Mouse (Mus musculus): ENCODE data around the gene Tsn. TPM values are rescaled to one million over a fixed set of nuclear protein-coding genes. Genes with fewer than 3 reads are reported as not detected.

The Tsn gene
- polyA plus RNA-seq (2015; fragmentation: Nextera tagmentation; extraction: Ambion mirVana) = 292 and 307 TPM in 2 replicates

DNA sequence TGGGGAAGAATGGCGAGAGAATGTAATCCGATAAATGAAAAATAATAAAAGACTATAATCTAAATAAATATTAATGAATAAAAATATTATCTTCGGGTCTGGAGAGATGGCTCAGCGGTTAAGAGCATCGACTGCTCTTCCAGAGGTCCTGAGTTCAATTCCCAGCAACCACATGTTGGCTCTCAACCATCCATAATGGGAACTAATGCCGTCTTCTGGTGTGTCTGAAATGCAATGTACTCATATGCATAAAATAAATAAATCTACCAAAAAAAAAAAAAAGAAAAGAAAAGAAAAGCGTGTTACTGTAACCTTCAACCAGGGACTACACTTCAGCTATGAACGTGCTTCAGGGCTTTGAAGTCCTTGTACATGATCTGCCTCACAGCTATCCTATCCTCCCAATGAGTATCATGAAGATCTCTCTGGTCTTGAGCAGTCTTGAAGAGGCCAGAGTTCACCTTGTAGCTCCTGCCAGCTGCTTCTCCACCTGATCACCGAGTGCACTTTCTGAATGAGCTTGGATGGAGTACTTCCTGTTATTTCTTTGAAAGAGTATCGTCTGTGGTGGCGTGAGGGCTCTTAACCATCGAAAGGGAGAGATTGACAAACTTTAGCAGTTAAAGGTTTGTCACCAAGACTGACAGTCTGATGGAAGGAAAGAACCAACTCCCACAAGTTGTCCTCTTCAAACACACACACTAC is at the start of gene Tsn:
Tsn (minus strand) TSS at position 118 of the 705 bp plus-strand sequence.
- peak within 1 kb of the TSS; percentile 71 for H3K4me3 ChIP-seq
- peak within 1 kb of the TSS; percentile 77 for H3K9ac ChIP-seq
- peak within 1 kb of the TSS; percentile 95 for H3K27ac ChIP-seq
- H3K36me3 ChIP-seq = peaks cover 7% of the 10 kb centered on the region
- peak within 1 kb of the TSS; percentile 64 for H3K4me2 ChIP-seq
- no peak for ATAC-seq (ENCODE audit: borderline replicate concordance, extremely low read depth, low FRiP score, low TSS enrichment)
- WGBS = 36% methylated on average over 12 of the region's 12 CpGs
- H3K27me3 ChIP-seq = no peaks in the 10 kb centered on the region
- H3K4me1 ChIP-seq = peaks cover 7% of the 10 kb centered on the region; the same call in 1 of the 2 replicates
- H3K9me3 ChIP-seq = no peaks in the 10 kb centered on the region

DNA sequence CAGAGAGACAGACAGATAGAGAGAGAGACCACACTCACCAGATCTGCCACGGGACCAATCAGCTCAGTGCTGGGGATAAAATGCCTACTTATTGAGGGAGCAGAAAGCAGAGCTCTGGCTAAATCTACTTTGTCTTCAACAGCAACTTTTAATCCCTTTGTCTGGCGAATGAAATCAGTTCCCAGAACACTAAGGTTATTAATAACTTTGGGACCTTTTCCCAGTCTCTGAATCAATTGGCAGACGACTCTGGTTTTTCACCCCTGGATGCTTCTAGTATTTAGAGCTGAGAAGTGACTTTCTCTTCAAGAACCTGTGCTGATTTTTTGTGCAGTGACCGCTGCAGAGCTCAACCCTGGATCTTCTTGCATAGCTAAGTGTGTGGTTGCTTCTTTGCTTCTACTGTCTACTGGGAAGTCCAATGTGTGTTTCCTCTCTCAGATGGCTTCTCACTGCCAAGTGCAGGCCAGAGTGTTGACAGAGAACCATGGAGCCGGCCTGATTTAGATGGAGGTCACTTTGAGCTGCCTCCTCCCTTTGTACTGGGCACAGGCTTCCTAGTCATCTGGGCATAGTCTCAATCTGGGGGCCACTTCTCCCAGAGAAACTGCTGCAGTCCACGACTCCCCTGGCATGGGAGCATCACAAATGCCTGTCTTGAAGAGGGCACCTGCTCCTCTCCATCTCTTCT is 47.7 kb upstream of the Tsn start:
- 59% methylated on average over 6 of the region's 6 CpGs for WGBS
- H3K27me3 ChIP-seq = no peaks in the 10 kb centered on the region
- no peaks in the 10 kb centered on the region for H3K9me3 ChIP-seq
- no peak for ATAC-seq (ENCODE audit: borderline replicate concordance, extremely low read depth, low FRiP score, low TSS enrichment)
- no peak overlapping the region for H3K4me3 ChIP-seq
- no peaks in the 10 kb centered on the region for H3K36me3 ChIP-seq
- H3K4me1 ChIP-seq = no peaks in the 10 kb centered on the region
- no peak overlapping the region for H3K27ac ChIP-seq
- no peak overlapping the region for H3K9ac ChIP-seq
- no peak overlapping the region for H3K4me2 ChIP-seq

DNA sequence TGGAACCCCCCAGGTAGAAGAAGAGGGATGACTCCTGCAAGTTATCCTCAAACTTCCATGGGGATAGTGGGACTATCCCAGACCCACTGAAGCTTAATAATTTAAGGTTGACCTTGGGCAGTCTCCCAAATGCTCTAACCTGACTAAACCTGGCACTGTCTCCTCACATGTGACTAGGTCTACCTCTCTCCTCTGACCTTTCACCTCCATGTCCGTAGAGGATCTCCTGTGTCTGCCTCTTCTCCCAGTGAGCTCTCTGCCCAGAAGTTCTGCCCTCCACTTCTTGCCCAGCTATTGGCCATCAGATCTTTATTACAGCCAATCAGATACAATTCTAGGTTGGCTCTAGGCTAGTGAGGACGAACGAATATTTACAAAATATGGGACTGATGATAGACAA is 38.4 kb upstream of the Tsn start:
- Histone ChIP-seq H3K4me3 (no peak overlapping the region), H3K4me2 (no peak overlapping the region), H3K27ac (no peak overlapping the region), H3K27me3 (no peaks in the 10 kb centered on the region), H3K4me1 (no peaks in the 10 kb centered on the region), H3K36me3 (no peaks in the 10 kb centered on the region), H3K9ac (no peak overlapping the region), H3K9me3 (no peaks in the 10 kb centered on the region)
- ATAC-seq (ENCODE audit: borderline replicate concordance, extremely low read depth, low FRiP score, low TSS enrichment) = no peak
- 76% methylated on average over 3 of the region's 3 CpGs for WGBS

DNA sequence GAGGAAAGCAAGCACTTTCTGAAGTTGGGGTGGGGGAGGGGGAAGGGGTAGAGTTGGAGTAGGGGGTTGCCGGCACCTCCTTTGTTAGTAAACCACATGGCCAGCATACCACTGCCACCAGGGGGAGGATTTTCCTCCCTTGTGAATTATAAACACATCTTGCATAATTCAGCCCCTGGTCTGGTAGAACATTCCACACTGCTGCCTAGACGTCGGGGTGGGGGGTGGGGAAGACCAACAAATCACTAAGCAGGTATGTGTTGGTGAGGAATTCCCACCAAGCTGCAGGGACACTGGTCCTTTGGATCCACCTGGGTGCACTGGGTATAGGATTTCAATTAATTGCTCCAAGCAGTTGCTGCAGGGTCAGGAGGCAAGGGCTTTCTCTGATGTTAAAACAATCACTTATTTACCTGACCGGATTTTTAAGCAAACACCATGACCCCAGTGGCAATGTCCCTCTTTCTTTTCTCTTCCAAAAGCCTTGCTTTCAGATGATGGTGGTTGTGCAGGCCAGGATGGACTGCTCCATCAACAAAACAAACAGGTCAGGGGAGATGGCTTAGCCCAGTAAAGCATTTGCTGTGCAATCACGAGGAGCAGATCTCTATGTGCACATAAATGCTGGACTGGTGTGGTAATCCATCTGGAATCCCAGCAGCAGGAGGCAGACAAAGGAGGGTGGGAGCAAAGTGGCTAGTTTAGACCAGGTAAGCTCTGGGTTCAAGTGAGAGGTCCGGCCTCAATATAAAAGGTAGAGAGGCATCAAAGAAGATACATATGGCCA is 32.3 kb upstream of the Tsn start:
- H3K27me3 ChIP-seq = no peaks in the 10 kb centered on the region
- 26% methylated on average over 6 of the region's 6 CpGs for WGBS
- no peak overlapping the region for H3K27ac ChIP-seq
- no peaks in the 10 kb centered on the region for H3K36me3 ChIP-seq
- no peak for ATAC-seq (ENCODE audit: borderline replicate concordance, extremely low read depth, low FRiP score, low TSS enrichment)
- H3K9ac ChIP-seq = no peak overlapping the region
- no peak overlapping the region for H3K4me3 ChIP-seq
- H3K4me2 ChIP-seq = no peak overlapping the region
- H3K9me3 ChIP-seq = no peaks in the 10 kb centered on the region
- H3K4me1 ChIP-seq = no peaks in the 10 kb centered on the region

DNA sequence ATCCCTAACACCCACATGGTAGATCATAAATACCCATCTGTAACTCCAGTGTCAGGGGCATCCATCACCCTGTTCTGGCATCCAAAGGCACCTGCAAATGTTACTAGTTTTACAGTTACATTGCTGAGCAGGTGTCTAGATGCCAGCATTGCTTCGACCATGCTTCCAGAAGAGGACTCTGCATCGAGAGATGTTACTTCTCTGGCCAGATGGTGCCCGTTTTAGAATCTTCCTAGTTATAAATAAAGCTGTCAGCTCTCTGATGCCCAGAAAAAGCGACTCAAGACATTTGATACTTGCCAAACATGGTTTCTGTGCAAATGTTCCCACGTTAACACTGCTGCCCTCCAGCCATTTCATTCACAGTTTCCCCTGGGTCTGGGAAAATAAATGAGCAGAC is 26.4 kb upstream of the Tsn start:
- no peak overlapping the region for H3K9ac ChIP-seq
- H3K27me3 ChIP-seq = no peaks in the 10 kb centered on the region
- no peak overlapping the region for H3K27ac ChIP-seq
- peaks cover 19% of the 10 kb centered on the region for H3K36me3 ChIP-seq
- ATAC-seq (ENCODE audit: borderline replicate concordance, extremely low read depth, low FRiP score, low TSS enrichment) = no peak
- WGBS = 66% methylated on average over 5 of the region's 5 CpGs
- H3K4me1 ChIP-seq = no peaks in the 10 kb centered on the region
- no peak overlapping the region for H3K4me2 ChIP-seq
- no peak overlapping the region for H3K4me3 ChIP-seq
- no peaks in the 10 kb centered on the region for H3K9me3 ChIP-seq

DNA sequence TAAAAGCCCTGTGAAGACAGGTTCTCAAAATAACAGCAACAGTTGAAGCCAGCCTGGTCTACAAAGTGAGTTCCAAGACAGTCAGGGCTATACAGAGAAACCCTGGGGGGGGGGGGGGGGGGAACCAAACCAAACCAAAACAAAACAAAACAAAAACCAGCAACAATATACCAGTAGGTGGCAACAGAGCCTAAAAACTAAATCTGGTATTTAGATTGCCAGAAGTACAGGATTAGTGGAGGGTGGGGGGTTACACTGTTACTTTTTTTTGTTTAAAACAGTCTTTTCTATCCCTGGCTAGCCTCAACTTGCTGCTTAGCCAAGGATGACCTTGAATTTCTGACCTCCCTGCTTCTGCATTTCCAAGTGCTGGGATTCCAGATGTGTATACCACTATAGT is 24.3 kb upstream of the Tsn start:
- Histone ChIP-seq H3K4me1 (no peaks in the 10 kb centered on the region), H3K27ac (no peak overlapping the region), H3K27me3 (no peaks in the 10 kb centered on the region), H3K9ac (no peak overlapping the region), H3K4me3 (no peak overlapping the region), H3K4me2 (no peak overlapping the region), H3K36me3 (peaks cover 40% of the 10 kb centered on the region), H3K9me3 (no peaks in the 10 kb centered on the region)
- no peak for ATAC-seq (ENCODE audit: borderline replicate concordance, extremely low read depth, low FRiP score, low TSS enrichment)

DNA sequence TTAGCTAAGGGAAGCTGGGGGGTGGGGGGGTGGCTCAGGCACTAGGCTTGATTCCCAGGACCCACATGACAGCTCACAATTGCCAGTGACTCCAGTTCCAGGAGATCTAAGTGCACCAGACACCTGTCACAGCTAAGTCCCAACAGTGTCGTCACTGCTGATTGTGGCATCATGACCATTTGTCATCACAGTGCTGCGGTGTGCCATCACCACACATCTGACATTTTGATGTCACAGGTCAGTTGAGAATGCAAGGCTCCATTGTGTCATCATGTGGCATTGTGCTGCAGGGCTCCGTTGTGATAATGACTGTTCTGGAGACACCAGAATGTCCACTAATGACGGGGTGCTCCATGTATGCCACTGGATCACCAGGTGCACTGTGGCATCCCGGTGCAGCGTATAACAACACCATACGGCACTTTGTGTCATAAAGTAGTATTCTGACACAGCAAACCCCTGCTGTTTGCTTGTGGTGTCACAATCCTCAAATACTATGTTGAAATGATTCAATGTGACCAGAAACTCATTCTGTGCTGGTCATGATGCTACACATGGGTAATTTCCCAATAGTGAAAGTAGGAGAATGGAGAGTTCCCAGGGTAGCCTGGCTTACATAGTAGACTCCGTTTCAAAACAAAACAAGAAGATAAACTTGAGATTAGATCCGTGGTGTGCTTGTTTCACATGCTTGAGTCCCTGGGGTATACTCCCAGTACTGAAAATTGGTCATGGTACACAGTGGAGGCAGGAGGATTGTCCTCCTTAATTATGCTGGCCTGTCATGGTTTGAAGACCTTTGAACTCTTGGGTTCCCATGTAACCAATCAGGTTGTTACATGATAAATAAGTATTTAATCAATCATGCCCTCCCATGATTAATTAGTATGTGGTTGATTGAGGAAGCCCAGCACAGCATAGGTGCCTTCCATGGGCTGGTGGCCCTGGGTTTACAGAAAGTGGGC is 23.5 kb upstream of the Tsn start:
- no peak for ATAC-seq (ENCODE audit: borderline replicate concordance, extremely low read depth, low FRiP score, low TSS enrichment)
- peaks cover 48% of the 10 kb centered on the region for H3K36me3 ChIP-seq

DNA sequence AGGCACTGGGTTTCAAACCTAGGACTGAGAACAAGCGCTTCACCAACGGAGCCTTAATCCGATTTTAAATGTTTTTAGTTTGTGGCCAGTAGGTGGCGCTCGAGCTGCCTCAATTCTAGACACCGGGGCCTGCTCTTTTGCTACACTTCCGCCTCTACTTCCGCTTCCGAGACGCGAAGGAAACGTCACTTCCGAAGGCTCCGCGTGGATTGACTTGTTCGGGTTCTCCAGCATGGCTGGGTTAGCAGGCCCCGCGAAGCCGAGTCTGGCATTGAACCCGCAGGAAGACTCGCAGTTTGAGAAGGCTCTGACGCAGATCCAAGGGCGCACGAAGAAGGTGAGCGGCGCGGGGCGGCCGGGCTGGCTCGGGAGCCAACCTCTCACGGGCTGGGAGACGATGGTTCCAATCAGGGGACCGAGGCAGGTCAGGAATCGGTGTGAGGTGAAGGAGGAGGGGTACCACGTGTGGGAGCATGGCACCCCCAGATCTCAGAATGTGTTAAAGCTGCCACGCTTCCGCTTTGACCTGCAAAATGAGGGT is 10.2 kb upstream of the Tsn start, which contains the start of gene Nifk:
Nifk (plus strand) TSS at position 179 of the 541 bp plus-strand sequence.
- Histone ChIP-seq H3K4me2 (peak within 1 kb of the TSS; percentile 74), H3K4me3 (peak within 1 kb of the TSS; percentile 91), H3K27me3 (no peaks in the 10 kb centered on the region), H3K9ac (peak within 1 kb of the TSS; percentile 88), H3K27ac (no peak within 1 kb of the TSS), H3K36me3 (peaks cover 21% of the 10 kb centered on the region; the same call in 1 of the 2 replicates), H3K4me1 (peaks cover 10% of the 10 kb centered on the region), H3K9me3 (no peaks in the 10 kb centered on the region)
- under 1% methylated on average over 37 of the region's 37 CpGs for WGBS
- ATAC-seq (ENCODE audit: borderline replicate concordance, extremely low read depth, low FRiP score, low TSS enrichment) = peak; percentile 87; the same call in 1 of the 2 replicates

More for the DNA sequence above, 23.5 kb upstream of the Tsn start:
- Histone ChIP-seq H3K4me2 (no peak overlapping the region), H3K27ac (no peak overlapping the region), H3K9ac (no peak overlapping the region), H3K4me3 (no peak overlapping the region), H3K4me1 (no peaks in the 10 kb centered on the region), H3K27me3 (no peaks in the 10 kb centered on the region), H3K9me3 (no peaks in the 10 kb centered on the region)
- WGBS = 78% methylated on average over 9 of the region's 9 CpGs

DNA sequence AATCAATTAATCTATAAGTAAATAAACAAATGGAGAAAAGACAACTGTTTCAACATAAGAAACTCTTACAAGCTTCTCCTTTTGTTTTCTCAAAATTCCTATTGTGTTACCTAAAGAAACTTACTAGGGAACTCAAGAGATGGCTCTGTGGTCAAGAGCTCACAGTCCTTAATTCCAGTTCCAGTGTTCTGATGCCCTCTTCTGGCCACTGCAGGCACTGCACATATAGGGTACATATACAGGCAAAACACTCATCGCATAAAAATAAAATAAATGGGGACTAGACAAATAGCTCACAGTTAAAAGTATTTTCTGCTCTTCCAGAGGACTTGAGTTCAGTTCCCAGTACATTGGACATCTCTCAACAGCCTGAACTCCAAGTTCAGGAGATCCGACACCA is 9.2 kb upstream of the Tsn start:
- H3K36me3 ChIP-seq = peaks cover 21% of the 10 kb centered on the region; the same call in 1 of the 2 replicates
- H3K27ac ChIP-seq = no peak overlapping the region
- 58% methylated on average over 2 of the region's 2 CpGs for WGBS
- no peaks in the 10 kb centered on the region for H3K27me3 ChIP-seq
- peaks cover 10% of the 10 kb centered on the region for H3K4me1 ChIP-seq
- no peak for ATAC-seq (ENCODE audit: borderline replicate concordance, extremely low read depth, low FRiP score, low TSS enrichment)
- H3K4me3 ChIP-seq = no peak overlapping the region
- no peak overlapping the region for H3K4me2 ChIP-seq
- H3K9me3 ChIP-seq = no peaks in the 10 kb centered on the region
- H3K9ac ChIP-seq = no peak overlapping the region

DNA sequence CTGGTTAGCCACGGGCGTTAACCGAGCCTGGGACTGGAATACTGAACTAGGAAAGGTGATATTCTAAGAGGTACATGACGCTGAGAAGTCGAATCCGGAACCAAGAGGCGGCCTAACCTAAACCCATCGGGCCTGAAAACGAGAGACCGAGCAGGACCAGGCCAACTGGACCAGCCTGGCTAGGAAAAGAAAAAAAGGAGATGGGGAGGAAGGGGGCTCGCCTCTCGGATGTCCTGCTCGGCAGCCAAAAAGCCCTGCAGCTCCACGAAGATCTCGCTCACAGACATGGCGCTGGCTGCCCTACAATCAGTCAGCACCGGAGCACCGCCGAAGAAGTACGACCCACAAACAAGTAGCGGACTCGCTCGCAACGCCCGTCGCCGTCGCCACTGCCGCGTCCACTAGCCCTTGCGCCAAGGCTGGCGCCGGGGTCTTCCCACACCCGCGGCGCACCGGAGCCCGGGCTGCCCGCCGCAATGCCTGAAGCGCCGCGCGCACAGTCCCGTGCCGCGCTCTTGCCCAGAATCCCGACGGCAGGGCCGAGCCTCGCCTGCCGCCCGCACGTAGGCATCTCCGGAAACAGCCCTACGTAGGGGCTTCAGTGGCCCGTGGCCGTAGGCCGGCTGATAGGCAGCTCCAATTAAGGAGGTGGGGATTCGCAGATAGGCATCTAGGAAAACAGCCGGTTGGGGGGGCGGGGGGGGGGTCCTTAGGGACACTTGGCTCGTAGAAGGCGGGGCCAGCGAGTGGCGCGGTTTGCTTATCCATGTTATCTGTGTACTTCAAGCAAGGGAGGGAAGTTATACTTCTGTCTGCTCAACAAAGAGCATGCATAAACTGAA is 538 bp downstream of the Tsn start:
- peak overlapping the region; percentile 71 for H3K4me3 ChIP-seq
- WGBS = under 1% methylated on average over 67 of the region's 67 CpGs
- H3K4me2 ChIP-seq = peak overlapping the region; percentile 64
- no peaks in the 10 kb centered on the region for H3K9me3 ChIP-seq
- peak; percentile 99 for ATAC-seq (ENCODE audit: borderline replicate concordance, extremely low read depth, low FRiP score, low TSS enrichment)
- H3K36me3 ChIP-seq = peaks cover 14% of the 10 kb centered on the region
- peaks cover 7% of the 10 kb centered on the region; the same call in 1 of the 2 replicates for H3K4me1 ChIP-seq
- H3K27me3 ChIP-seq = no peaks in the 10 kb centered on the region
- H3K9ac ChIP-seq = peak overlapping the region; percentile 77
- peak overlapping the region; percentile 95 for H3K27ac ChIP-seq
